Mouse (Mus musculus) limb, embryonic 13.5 days (tissue): ENCODE results near the gene Actr1b. TPM values are rescaled to one million over a fixed set of nuclear protein-coding genes. Genes with fewer than 3 reads are reported as not detected.

Experiments used
- ATAC-seq: fragments of 200-750 bp; cut with Nextera tagmentation; 2 replicates; pipeline ENCODE4 v1.8.0; 2017; ENCODE audit warnings: low read depth, moderate number of reproducible peaks, moderate TSS enrichment; ENCODE audit not compliant: low FRiP score
- H3K27ac ChIP-seq: fragments of 300-500 bp; sonication (generic); 2 replicates; pipeline ENCODE4 v1.5.1; 2015; ENCODE audit warnings: inconsistent platforms, mild to moderate bottlenecking, moderate library complexity
- H3K27me3 ChIP-seq: fragments of 300-500 bp; sonication (generic); 2 replicates; pipeline ENCODE4 v1.6.1; 2015; ENCODE audit warnings: mild to moderate bottlenecking, inconsistent platforms
- H3K36me3 ChIP-seq: fragments of 300-500 bp; sonication (generic); 2 replicates; pipeline ENCODE4 v1.6.1; 2015; ENCODE audit warnings: inconsistent platforms, mild to moderate bottlenecking, moderate library complexity
- H3K4me1 ChIP-seq: fragments of 300-500 bp; sonication (generic); 2 replicates; pipeline ENCODE4 v1.6.1; 2015; ENCODE audit warnings: inconsistent platforms
- H3K4me2 ChIP-seq: fragments of 300-500 bp; sonication (generic); replicated peaks from 2 replicates; pipeline ENCODE4 v1.6.1; 2015; ENCODE audit warnings: inconsistent platforms, mild to moderate bottlenecking, moderate library complexity
- H3K4me3 ChIP-seq: fragments of 300-500 bp; sonication (generic); 2 replicates; pipeline ENCODE4 v1.5.1; 2015; ENCODE audit warnings: moderate library complexity, mild to moderate bottlenecking, inconsistent platforms
- H3K9ac ChIP-seq: fragments of 300-500 bp; sonication (generic); 2 replicates; pipeline ENCODE4 v1.6.1; 2015; ENCODE audit warnings: mild to moderate bottlenecking, inconsistent platforms
- H3K9me3 ChIP-seq: fragments of 300-500 bp; sonication (generic); 2 replicates; pipeline ENCODE4 v1.6.1; 2016; ENCODE audit warnings: inconsistent platforms
- WGBS: fragments of 180-500 bp; shearing (Covaris S2); methylation state at CpG from one replicate; pipeline ENCODE4 v1.1.7; 2015; 5-methylcytosine and 5-hydroxymethylcytosine counted together
- polyA plus RNA-seq: library from polyadenylated mRNA; unstranded; fragments of >200 nt; fragmentation: Nextera tagmentation; extraction: Ambion mirVana; gene quantifications from 2 replicates; pipeline ENCODE4 v1.2.1, GENCODE M21; 2015

Actr1b gene
- polyA plus RNA-seq = 105 and 119 TPM in 2 replicates

DNA sequence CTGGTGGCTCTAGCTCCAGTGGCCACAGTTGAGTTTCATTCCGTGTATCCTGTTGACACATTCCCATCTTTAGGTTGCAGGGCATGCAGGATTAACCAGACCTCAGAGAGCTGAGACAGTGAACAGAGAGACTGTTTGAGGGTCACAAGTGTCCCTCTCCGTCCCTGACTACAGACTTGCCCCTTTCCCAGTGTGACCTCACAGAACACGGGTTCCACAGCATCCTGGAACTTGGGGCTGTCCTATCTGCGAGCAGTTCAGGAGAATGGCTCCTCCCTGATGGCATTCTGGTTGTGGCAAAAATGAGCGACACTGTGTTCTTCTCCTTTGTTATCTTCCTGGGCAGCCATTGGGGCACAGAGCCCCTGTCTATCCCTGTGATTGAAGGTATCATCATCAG, at the start of gene Actr1b:
Gene Actr1b (minus strand): TSS at position 112 of the 400 bp plus-strand sequence.
- no peak within 1 kb of the TSS for H3K9ac ChIP-seq
- no peaks in the 10 kb centered on the region for H3K4me1 ChIP-seq
- H3K27me3 ChIP-seq = no peaks in the 10 kb centered on the region
- H3K36me3 ChIP-seq = no peaks in the 10 kb centered on the region
- ATAC-seq = no peak
- no peak within 1 kb of the TSS for H3K4me2 ChIP-seq
- no peaks in the 10 kb centered on the region for H3K9me3 ChIP-seq
- no peak within 1 kb of the TSS for H3K27ac ChIP-seq
- 80% methylated on average over 5 of the region's 5 CpGs for WGBS
- H3K4me3 ChIP-seq = no peak within 1 kb of the TSS

DNA sequence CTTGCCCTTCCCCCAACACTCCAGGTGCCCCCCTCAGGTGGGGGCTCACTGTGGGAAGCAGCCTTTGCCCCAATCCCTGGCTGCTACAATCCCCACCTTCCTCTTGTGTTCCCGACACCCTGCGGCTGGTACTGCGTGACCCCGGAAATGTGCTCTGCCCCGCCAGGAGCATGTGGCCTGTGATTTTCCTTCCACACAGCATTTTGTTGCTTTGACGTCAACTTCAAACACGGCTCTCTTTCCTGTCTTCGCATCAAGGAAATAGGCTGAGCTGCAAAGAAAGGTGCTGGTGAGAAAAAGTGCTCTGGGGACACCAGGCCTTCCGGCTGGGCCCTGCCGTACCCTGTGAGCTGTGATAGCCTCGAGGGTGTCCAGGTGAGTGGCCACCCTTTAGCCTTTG, 47.3 kb upstream of the Actr1b start, which contains the start of gene Zap70:
Gene Zap70 (plus strand): TSS at position 231 of the 400 bp plus-strand sequence.
- H3K4me2 ChIP-seq = no peak within 1 kb of the TSS
- H3K27ac ChIP-seq = no peak within 1 kb of the TSS
- no peaks in the 10 kb centered on the region for H3K9me3 ChIP-seq
- H3K4me3 ChIP-seq = no peak within 1 kb of the TSS
- 74% methylated on average over 11 of the region's 11 CpGs for WGBS
- no peaks in the 10 kb centered on the region for H3K27me3 ChIP-seq
- H3K9ac ChIP-seq = no peak within 1 kb of the TSS
- ATAC-seq = no peak
- no peaks in the 10 kb centered on the region for H3K4me1 ChIP-seq
- no peaks in the 10 kb centered on the region for H3K36me3 ChIP-seq

DNA sequence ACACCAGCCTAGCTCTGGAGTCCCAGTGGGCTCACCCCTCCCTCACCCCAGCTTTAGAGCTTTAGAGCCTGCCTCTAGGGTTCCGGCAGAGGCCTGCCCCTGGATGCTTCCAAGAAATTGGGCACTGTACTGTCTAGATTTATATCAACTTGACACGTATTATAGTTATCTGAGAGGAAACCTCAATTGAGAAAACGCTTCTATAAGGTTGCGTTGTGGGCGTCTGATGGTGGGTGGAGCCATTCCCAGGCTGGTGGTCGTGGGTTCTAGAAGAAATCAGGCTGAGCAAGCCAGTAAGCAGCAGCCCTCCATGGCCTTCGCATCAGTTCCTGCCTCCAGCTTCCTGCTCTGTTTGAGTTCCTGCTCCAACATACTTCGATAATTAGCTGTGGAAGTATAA, 46.8 kb upstream of the Actr1b start:
- H3K36me3 ChIP-seq = no peaks in the 10 kb centered on the region
- H3K9ac ChIP-seq = no peak overlapping the region
- H3K27ac ChIP-seq = no peak overlapping the region
- H3K4me3 ChIP-seq = no peak overlapping the region
- WGBS = 85% methylated on average over 8 of the region's 8 CpGs
- H3K27me3 ChIP-seq = no peaks in the 10 kb centered on the region
- H3K4me1 ChIP-seq = no peaks in the 10 kb centered on the region
- no peaks in the 10 kb centered on the region for H3K9me3 ChIP-seq
- H3K4me2 ChIP-seq = no peak overlapping the region
- no peak for ATAC-seq

DNA sequence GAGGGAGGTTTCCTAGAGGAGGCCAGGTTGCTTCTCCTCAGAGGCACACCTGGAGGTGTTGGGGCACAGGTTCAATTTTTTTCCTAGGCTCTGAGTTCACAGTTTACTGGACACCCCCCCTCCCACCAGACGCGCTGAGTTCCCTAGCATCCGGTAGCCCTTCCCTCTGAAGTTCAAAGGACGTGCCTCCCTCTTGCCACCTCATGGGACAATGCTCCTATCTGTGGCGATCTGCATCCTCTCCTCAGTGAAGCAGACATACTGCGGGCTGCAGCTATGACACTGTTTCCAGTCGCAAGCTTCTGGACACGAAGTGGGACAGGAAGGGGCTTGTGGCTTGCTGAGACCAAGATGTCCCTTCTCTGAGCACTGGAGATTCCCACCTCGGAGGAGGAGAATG, 46.2 kb upstream of the Actr1b start:
- H3K4me3 ChIP-seq = no peak overlapping the region
- no peaks in the 10 kb centered on the region for H3K27me3 ChIP-seq
- ATAC-seq = no peak
- no peaks in the 10 kb centered on the region for H3K4me1 ChIP-seq
- H3K9ac ChIP-seq = no peak overlapping the region
- 74% methylated on average over 9 of the region's 9 CpGs for WGBS
- H3K36me3 ChIP-seq = no peaks in the 10 kb centered on the region
- H3K9me3 ChIP-seq = no peaks in the 10 kb centered on the region
- no peak overlapping the region for H3K27ac ChIP-seq
- no peak overlapping the region for H3K4me2 ChIP-seq

DNA sequence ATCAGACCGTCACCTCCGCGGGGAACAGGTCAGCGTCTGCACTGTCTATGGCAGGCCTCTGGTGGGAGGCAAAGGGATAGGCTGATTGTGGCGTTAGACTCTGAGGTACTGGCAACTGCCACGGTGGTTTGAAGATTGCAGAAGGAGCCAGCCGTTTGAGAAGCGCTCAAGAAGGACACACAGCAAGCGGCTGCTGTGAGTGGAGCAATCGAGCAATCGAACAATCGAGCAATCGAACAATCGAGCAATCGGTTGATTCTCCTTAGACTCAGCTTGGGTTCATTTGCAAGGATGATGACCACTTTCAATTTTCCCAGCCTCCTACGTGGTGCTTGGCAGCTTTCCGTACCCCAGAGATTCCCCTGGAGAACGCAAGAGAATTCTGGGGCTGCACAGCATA, 44.9 kb upstream of the Actr1b start:
- H3K27me3 ChIP-seq = no peaks in the 10 kb centered on the region
- H3K9me3 ChIP-seq = no peaks in the 10 kb centered on the region
- no peaks in the 10 kb centered on the region for H3K4me1 ChIP-seq
- no peak overlapping the region for H3K4me3 ChIP-seq
- H3K27ac ChIP-seq = no peak overlapping the region
- no peak overlapping the region for H3K9ac ChIP-seq
- no peak overlapping the region for H3K4me2 ChIP-seq
- 86% methylated on average over 18 of the region's 18 CpGs for WGBS
- ATAC-seq = no peak
- H3K36me3 ChIP-seq = no peaks in the 10 kb centered on the region

DNA sequence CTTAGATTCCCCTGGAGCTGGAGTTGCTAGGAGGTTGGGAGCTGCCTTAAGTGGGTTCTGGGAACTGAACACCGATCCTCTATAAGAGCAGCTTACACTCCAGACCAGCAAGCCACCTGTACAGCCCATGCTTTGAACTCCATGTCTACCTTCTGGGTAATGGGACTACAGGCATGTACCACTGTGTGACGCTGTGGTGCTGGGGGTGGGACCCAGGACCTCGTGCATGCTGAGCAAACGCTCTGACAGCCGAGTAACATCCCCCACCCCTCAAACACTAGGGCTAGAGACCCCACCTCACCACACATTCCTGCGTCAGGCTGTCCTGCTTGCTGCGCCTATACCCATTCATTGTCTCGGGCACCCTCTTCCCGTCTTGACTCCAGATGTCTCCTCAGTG, 44.3 kb upstream of the Actr1b start:
- Histone ChIP-seq H3K4me2 (no peak overlapping the region), H3K27ac (no peak overlapping the region), H3K9me3 (no peaks in the 10 kb centered on the region), H3K9ac (no peak overlapping the region), H3K27me3 (no peaks in the 10 kb centered on the region), H3K4me1 (no peaks in the 10 kb centered on the region), H3K36me3 (no peaks in the 10 kb centered on the region), H3K4me3 (no peak overlapping the region)
- no peak for ATAC-seq
- WGBS = 83% methylated on average over 9 of the region's 9 CpGs

DNA sequence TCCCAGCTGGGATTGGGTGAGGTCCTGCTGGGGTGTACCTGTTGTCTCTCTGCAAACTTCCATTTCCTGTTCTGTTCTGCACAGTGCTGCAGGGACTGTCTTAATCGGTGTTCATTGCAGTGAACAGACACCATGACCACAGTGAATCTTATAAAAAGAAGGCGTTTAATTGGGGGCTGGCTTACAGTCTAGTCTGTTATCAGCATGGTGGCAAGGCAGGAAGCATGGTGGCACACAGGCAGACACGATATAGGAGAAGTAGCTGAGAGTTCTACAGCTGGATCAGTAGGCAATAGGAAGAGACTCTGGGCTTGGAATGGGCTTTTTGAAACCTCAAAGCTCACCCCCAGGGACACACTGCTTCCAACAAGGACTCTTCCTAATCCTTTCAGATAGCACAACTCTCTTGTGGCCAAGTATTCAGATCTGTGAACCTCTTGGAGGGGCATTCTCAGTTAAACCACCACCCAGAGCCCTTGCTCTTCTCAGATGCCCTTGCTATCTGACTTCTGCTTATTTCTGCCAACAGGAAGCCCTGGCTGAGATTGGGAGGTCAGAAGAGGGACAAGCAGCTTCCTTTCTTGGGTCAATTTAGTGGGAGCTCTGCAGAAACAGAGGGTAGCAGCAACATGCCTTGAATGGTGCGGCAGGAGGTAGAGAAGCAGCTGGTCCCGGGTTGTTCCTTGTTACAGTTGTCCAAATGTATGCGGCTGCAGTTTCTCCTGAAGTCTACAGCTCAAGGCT, 39.9 kb upstream of the Actr1b start:
- Histone ChIP-seq H3K4me2 (no peak overlapping the region), H3K9me3 (no peaks in the 10 kb centered on the region), H3K4me1 (no peaks in the 10 kb centered on the region), H3K4me3 (no peak overlapping the region), H3K9ac (no peak overlapping the region), H3K27me3 (no peaks in the 10 kb centered on the region), H3K36me3 (no peaks in the 10 kb centered on the region), H3K27ac (no peak overlapping the region)
- ATAC-seq = no peak
- 74% methylated on average over 6 of the region's 6 CpGs for WGBS

DNA sequence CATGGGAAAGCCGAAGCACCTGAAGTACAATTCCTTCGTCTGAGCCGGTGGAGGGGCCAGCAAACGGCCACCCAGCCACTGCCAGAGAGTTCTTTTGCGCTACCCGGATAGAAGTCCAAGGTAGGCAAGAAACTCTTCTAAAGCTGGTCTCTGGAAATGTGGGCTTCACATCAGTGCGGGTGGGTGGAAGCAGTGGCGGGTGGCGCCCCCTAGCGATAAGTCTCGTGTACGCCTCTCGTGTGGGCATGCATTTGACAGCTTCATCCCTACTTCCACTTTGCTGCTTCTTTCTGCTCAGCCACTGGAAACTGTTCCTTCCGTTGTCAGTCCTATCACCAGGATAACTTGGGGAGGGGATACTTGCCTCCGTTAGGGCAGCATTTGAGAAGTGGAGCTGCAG, 32.2 kb upstream of the Actr1b start:
- no peaks in the 10 kb centered on the region for H3K36me3 ChIP-seq
- ATAC-seq = no peak
- H3K4me2 ChIP-seq = no peak overlapping the region
- H3K9me3 ChIP-seq = no peaks in the 10 kb centered on the region
- 51% methylated on average over 15 of the region's 15 CpGs for WGBS
- no peak overlapping the region for H3K9ac ChIP-seq
- H3K27ac ChIP-seq = no peak overlapping the region
- peaks cover 5% of the 10 kb centered on the region for H3K4me1 ChIP-seq
- no peak overlapping the region for H3K4me3 ChIP-seq
- H3K27me3 ChIP-seq = peaks cover 30% of the 10 kb centered on the region

DNA sequence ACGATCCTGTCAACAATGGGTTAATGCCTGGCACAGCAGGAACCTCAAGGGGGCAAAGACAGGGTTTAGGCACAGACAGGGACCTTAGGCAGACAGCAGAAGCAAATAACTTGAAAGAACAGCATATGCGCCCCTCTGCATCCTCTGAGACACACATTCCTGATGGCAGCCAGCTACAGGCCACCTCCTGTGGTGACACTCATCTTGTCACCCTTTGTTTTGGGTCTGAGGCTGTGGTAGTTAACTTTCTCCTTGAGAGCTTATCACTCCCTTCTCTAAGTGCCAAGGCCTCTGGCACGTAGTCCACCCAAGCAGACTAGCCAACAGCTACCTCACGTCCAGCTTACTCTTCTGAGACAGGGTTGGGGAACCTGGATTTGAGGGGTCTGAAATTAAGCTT, 31.4 kb upstream of the Actr1b start:
- 61% methylated on average over 4 of the region's 4 CpGs for WGBS

DNA sequence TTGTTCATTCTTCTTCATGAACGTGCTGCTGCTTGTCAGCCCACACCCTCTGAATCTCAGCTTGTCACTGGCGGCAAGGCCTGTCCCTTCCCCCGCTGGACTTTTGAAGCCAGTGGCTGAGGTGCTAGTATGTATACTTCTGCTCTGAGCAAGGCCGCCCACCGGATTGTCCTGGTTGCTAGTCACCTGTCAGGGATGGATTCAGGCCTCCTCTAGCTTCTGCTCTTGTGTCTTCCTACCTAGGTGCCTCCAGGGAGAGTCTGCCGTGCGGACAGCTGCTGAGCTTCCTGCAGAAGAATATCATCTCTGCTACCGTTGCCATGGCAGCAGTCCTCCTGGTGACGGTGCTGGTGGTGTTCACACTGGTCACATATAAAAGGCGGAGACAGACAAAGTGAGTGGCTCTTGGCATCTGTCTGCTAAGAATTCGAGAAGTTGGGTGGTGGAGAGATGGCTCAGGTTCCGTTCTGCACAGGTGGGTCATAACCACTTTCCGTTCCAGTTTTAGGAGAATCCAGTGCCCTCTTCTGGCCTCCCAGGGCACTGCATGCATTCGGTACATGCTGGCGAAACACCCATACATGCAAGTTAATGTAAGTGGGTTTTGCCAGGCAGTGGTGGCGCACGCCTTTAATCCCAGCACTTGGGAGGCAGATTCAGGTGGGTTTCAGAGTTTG, 30.2 kb upstream of the Actr1b start:
- Histone ChIP-seq H3K27me3 (peaks cover 36% of the 10 kb centered on the region), H3K4me3 (peak overlapping the region; percentile 27), H3K4me2 (peak overlapping the region; percentile 56), H3K9me3 (no peaks in the 10 kb centered on the region), H3K4me1 (peaks cover 5% of the 10 kb centered on the region), H3K9ac (no peak overlapping the region), H3K27ac (no peak overlapping the region), H3K36me3 (no peaks in the 10 kb centered on the region)
- ATAC-seq = peak; percentile 32; the same call in 1 of the 2 replicates
- 21% methylated on average over 17 of the region's 17 CpGs for WGBS

More for the DNA sequence above, 31.4 kb upstream of the Actr1b start:
- H3K27me3 ChIP-seq = peaks cover 35% of the 10 kb centered on the region
- H3K4me3 ChIP-seq = no peak overlapping the region
- no peak overlapping the region for H3K27ac ChIP-seq
- no peaks in the 10 kb centered on the region for H3K36me3 ChIP-seq
- no peaks in the 10 kb centered on the region for H3K9me3 ChIP-seq
- H3K4me1 ChIP-seq = peaks cover 5% of the 10 kb centered on the region
- H3K4me2 ChIP-seq = no peak overlapping the region
- ATAC-seq = no peak
- H3K9ac ChIP-seq = no peak overlapping the region

DNA sequence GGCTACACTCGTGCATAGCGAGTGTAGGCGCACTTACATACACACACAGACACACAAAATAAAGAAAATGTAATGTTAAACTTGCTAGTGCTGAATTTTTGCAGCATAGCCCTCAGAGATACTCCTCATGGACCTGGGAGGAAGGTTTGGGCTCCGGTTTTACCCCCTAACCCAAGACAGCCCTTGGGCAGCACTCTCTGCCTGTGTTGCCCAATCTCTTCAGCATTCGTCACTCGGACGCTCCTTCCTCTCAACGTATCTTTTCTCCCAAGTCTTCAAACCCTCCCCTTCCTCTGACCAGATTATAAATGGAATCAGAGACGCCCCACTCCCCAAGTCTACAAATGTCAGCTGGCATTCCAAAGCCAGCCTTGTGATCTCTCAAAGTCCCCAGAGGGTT, 28.8 kb upstream of the Actr1b start:
- H3K27ac ChIP-seq = no peak overlapping the region
- peaks cover 5% of the 10 kb centered on the region for H3K4me1 ChIP-seq
- no peak for ATAC-seq
- peaks cover 36% of the 10 kb centered on the region for H3K27me3 ChIP-seq
- WGBS = 81% methylated on average over 9 of the region's 9 CpGs
- H3K4me2 ChIP-seq = no peak overlapping the region
- no peaks in the 10 kb centered on the region for H3K9me3 ChIP-seq
- H3K9ac ChIP-seq = no peak overlapping the region
- H3K4me3 ChIP-seq = no peak overlapping the region
- H3K36me3 ChIP-seq = no peaks in the 10 kb centered on the region

DNA sequence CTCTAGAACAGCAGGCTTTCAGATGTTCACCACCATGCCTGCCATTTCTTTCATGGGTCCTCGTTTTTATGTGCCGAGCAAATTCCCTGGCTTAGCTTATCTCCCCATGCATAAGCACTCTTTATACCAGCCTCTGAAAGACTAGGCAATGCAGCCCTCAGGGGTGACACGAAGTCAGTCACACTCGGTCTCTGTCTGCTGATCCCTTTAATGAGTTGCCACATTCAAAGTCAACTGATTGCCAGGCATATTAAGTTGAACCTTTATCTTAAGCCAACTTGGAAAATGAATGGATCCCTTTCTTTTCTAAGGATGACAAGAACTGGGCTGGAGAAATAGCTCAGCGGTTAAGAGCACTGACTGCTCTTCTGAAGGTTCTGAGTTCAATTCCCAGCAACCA, 25.0 kb upstream of the Actr1b start:
- 77% methylated on average over 5 of the region's 5 CpGs for WGBS
- Histone ChIP-seq H3K9me3 (no peaks in the 10 kb centered on the region), H3K4me3 (no peak overlapping the region), H3K36me3 (no peaks in the 10 kb centered on the region), H3K4me2 (no peak overlapping the region), H3K27me3 (peaks cover 30% of the 10 kb centered on the region), H3K9ac (no peak overlapping the region), H3K4me1 (peaks cover 2% of the 10 kb centered on the region), H3K27ac (no peak overlapping the region)
- no peak for ATAC-seq
